ENCODE assay signal across 31 mouse cellular contexts in the genomic region with DNA sequence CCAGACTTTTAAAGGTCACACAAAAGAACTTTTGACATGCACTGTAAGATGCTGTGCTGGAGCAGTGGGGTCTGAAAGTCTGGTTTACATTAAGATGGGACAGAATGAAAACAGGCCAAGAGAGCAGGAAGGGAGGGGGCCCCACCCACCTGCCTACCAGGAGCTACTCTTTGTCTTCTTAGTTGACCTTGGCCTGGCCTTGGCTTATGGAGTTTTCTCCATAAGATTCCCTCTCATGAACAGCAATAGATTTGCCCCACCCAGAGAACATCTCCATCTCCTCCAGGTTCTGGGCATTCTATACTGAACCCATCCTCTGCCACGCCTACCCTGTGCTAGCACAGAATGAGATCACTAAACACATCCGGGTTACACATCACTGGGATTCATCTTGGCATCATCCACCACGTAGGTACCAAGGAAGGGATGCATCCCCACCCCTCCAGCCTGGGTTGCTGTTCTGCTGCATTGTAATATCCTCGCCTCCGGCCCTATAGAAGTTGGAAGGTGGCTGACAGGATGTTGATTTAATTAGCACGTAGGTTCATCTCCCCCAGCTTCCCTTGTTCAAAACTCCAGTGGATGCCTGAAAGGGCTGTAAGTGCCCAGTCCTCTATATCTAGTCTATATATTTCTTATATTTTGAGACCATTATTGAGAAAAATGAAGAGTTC. TPM values are rescaled to one million over a fixed set of nuclear protein-coding genes. Genes with fewer than 3 reads are reported as not detected.
DNase-seq lines count a peak whose midpoint lies in the region; ATAC-seq and TF ChIP-seq lines count a peak whose summit lies in the region.
"Had no signal": no experiment of that assay in that cellular context is flagged by ENCODE, and none has a peak within 500 bp of the region (broad histone marks: within the 10 kb centered on the region; RNA-seq: fewer than 3 reads in every experiment).

No protein-coding gene starts in this region.

- ATAC-seq in megakaryocyte-erythroid progenitor cell, adult 5-6 weeks (replicated peaks; ENCODE audit: low FRiP score, low TSS enrichment, poor library complexity, severe bottlenecking), result no peak
- ATAC-seq: forebrain, embryonic 13.5 days; forebrain, embryonic 16.5 days; hindbrain, embryonic 16.5 days; intestine, postnatal 0 days; Patski had no signal

- 90% methylated on average over 6 of the region's 6 CpGs for WGBS in embryonic facial prominence, embryonic 10.5 days

- peak overlapping the region; percentile 67 for H3K4me3 ChIP-seq in E14TG2a.4 (replicated peaks; ENCODE audit: low read length)
- H3K4me3 ChIP-seq in embryonic facial prominence, embryonic 10.5 days, result no peak overlapping the region
- H3K4me3 ChIP-seq: embryonic facial prominence, embryonic 13.5 days; erythroblast, embryonic 14.5 days; forebrain, embryonic 13.5 days; gastrocnemius, adult 2 months; heart, embryonic 12.5 days; heart, embryonic 15.5 days; hindbrain, embryonic 10.5 days; hindbrain, embryonic 13.5 days had no signal

- H3K4me1 ChIP-seq in E14TG2a.4 (replicated peaks; ENCODE audit: low read depth, low read length), result peaks cover 92% of the 10 kb centered on the region
- H3K4me1 ChIP-seq in embryonic facial prominence, embryonic 10.5 days, result peaks cover 20% of the 10 kb centered on the region

- H3K27me3 ChIP-seq in E14TG2a.4 (ENCODE audit: insufficient read depth, low read length), result no peaks in the 10 kb centered on the region
- H3K27me3 ChIP-seq in embryonic facial prominence, embryonic 10.5 days (replicated peaks; ENCODE audit: low read depth, poor library complexity, severe bottlenecking), result no peaks in the 10 kb centered on the region
- H3K27me3 ChIP-seq: embryonic facial prominence, embryonic 13.5 days; forebrain, embryonic 13.5 days; heart, embryonic 12.5 days; heart, embryonic 15.5 days; hindbrain, embryonic 13.5 days; Patski had no signal

- peaks cover 6% of the 10 kb centered on the region; the same call in 1 of the 2 replicates for H3K36me3 ChIP-seq in E14TG2a.4 (ENCODE audit: insufficient read depth, low read length)
- H3K36me3 ChIP-seq in embryonic facial prominence, embryonic 10.5 days (replicated peaks), result peaks cover 16% of the 10 kb centered on the region; the same call in 1 of the 2 replicates
- H3K36me3 ChIP-seq: embryonic facial prominence, embryonic 13.5 days; heart, embryonic 15.5 days; hindbrain, embryonic 10.5 days; hindbrain, embryonic 13.5 days had no signal

- peak; percentile 97 for DNase-seq in ES-CJ7 (ENCODE audit: low read depth, low spot score)
- peak; percentile 10 for DNase-seq in T-cell, adult 2 months (ENCODE audit: low spot score)
- no peak for DNase-seq in embryonic facial prominence, embryonic 10.5 days (ENCODE audit: low spot score)
- no peak for DNase-seq in gastrocnemius, postnatal 4 days (ENCODE audit: low spot score in 2 of 2)
- DNase-seq in frontal cortex, adult 2 months (ENCODE audit: extremely low spot score in 1 of 2, low spot score in 1 of 2), result no peak
- no peak for DNase-seq in neural tube, embryonic 10.5 days (ENCODE audit: extremely low spot score, low spot score)
- DNase-seq: adrenal gland, adult 2 months; adrenal gland, postnatal 14 days; cerebellum, adult 11 months; cerebellum, adult 2 months; cerebellum, adult 9-11 months; cerebellum, postnatal 25 days; gastrocnemius, adult 2 months; gastrocnemius, postnatal 14 days; heart, adult 18-20 months; heart, postnatal 10 days; heart, postnatal 36 days had no signal

- TF ChIP-seq CTCF in E14TG2a.4 (conservative IDR thresholded peaks at IDR 0.05; ENCODE audit: low read length), result no peak

- no peaks in the 10 kb centered on the region for H3K9me3 ChIP-seq in E14TG2a.4 (ENCODE audit: low read length)
- peaks cover 4% of the 10 kb centered on the region; the same call in 1 of the 2 replicates for H3K9me3 ChIP-seq in embryonic facial prominence, embryonic 10.5 days
- H3K9me3 ChIP-seq: embryonic facial prominence, embryonic 13.5 days; G1E; heart, embryonic 12.5 days; heart, embryonic 15.5 days; hindbrain, embryonic 10.5 days; hindbrain, embryonic 13.5 days had no signal

- 0 out of 2 replicates have a peak overlapping the region, but pooled peaks have one; percentile 6 for H3K27ac ChIP-seq in embryonic facial prominence, embryonic 10.5 days (replicated peaks)
- H3K27ac ChIP-seq: embryonic facial prominence, embryonic 13.5 days; forebrain, embryonic 13.5 days; gastrocnemius, adult 2 months; hindbrain, embryonic 10.5 days; hindbrain, embryonic 13.5 days had no signal

RNA-seq across cellular contexts. Expression of a gene that starts 34.6 kb away (rescaled TPM):
- 37.1 and 42.5 TPM in 2 replicates for polyA plus RNA-seq in embryonic facial prominence, embryonic 10.5 days (2016; fragmentation: Nextera tagmentation; extraction: Ambion mirVana)
- total RNA-seq in megakaryocyte-erythroid progenitor cell, adult 5-6 weeks (2014; fragmentation: Nextera tagmentation), result 35.0 and 44.4 TPM in 2 replicates
- 28.6 and 33.9 TPM in 2 replicates for total RNA-seq in megakaryocyte-erythroid progenitor cell, adult 5-6 weeks (2017)
- 10 to 100 TPM; 53.0 to 58.2 TPM for total RNA-seq in gastrocnemius, postnatal 4 days (2021)
- 25.3 and 26.6 TPM in 2 replicates for polyA plus RNA-seq in frontal cortex, adult 2 months (2012; rRNA removed)

RNA-seq across cellular contexts. Expression of a gene that starts 43.4 kb away (rescaled TPM):
- 221 and 225 TPM in 2 replicates for polyA plus RNA-seq in embryonic facial prominence, embryonic 10.5 days (2016; fragmentation: Nextera tagmentation; extraction: Ambion mirVana)
- total RNA-seq in megakaryocyte-erythroid progenitor cell, adult 5-6 weeks (2014; fragmentation: Nextera tagmentation), result 94.9 and 97.5 TPM in 2 replicates
- total RNA-seq in megakaryocyte-erythroid progenitor cell, adult 5-6 weeks (2017), result 181 and 220 TPM in 2 replicates
- 100 to 1,000 TPM in 1 of 2 experiments, 10 to 100 TPM in 1; 83.7 to 107 TPM for total RNA-seq in gastrocnemius, postnatal 4 days (2021)
- 58.4 and 61.0 TPM in 2 replicates for polyA plus RNA-seq in frontal cortex, adult 2 months (2012; rRNA removed)

Comparison
In these comparisons a context has a peak if more than half of its experiments do, and no peak if none do; other contexts are left out.
1. DNase-seq: peak in ES-CJ7 (single experiment) and T-cell, adult 2 months (single experiment); none in embryonic facial prominence, embryonic 10.5 days (single experiment), gastrocnemius, postnatal 4 days (0 of 2), frontal cortex, adult 2 months (0 of 2) and neural tube, embryonic 10.5 days (single experiment).